In genomic region chr11:106154770-106155169, GRCm38 (mm10) we compare ENCODE assay signal across 11 mouse cellular contexts. TPM values are rescaled to one million over a fixed set of nuclear protein-coding genes. Genes with fewer than 3 reads are reported as not detected.
DNase-seq lines count a peak whose midpoint lies in the region; ATAC-seq and TF ChIP-seq lines count a peak whose summit lies in the region.
"Had no signal": no experiment of that assay in that cellular context is flagged by ENCODE, and none has a peak within 500 bp of the region (broad histone marks: within the 10 kb centered on the region; RNA-seq: fewer than 3 reads in every experiment).

No protein-coding gene starts in this region.

- no peak for TF ChIP-seq CTCF in layer of hippocampus, adult 2 months (conservative IDR thresholded peaks at IDR 0.05)

- DNase-seq in heart, postnatal 36 days = no peak
- no peak for DNase-seq in layer of hippocampus, adult 2 months (ENCODE audit: low spot score in 2 of 2)
- DNase-seq in layer of hippocampus, postnatal 25 days (ENCODE audit: extremely low spot score in 1 of 2, low spot score in 1 of 2) = no peak
- DNase-seq in kidney, postnatal 36 days = peak; percentile 58 to 59
- no peak for DNase-seq in urinary bladder, postnatal 36 days (ENCODE audit: low spot score in 2 of 2)
- DNase-seq: gastrocnemius, adult 2 months had no signal

- no peak overlapping the region for H3K4me2 ChIP-seq in heart, embryonic 11.5 days
- H3K4me2 ChIP-seq in midbrain, embryonic 13.5 days (replicated peaks) = no peak overlapping the region
- H3K4me2 ChIP-seq: lung, embryonic 15.5 days had no signal

- 55% methylated on average over 2 of the region's 2 CpGs for WGBS in heart, embryonic 11.5 days (ENCODE audit: insufficient replicate concordance)
- 71% methylated on average over 2 of the region's 2 CpGs for WGBS in midbrain, embryonic 13.5 days

- peaks cover 45% of the 10 kb centered on the region for H3K36me3 ChIP-seq in heart, embryonic 11.5 days (ENCODE audit: control insufficient read depth, insufficient read depth, low read length)
- H3K36me3 ChIP-seq in midbrain, embryonic 13.5 days = peaks cover 74% of the 10 kb centered on the region

- intact Hi-C loops in heart, postnatal 36 days (cut with DNase I) = no loop called here

- H3K27ac ChIP-seq in heart, embryonic 11.5 days (ENCODE audit: low read depth, low read length) = no peak overlapping the region
- H3K27ac ChIP-seq in layer of hippocampus, adult 2 months = peak overlapping the region; percentile 99
- peak overlapping the region; percentile 44; the same call in 1 of the 2 replicates for H3K27ac ChIP-seq in midbrain, embryonic 13.5 days
- H3K27ac ChIP-seq: gastrocnemius, adult 2 months; lung, embryonic 15.5 days had no signal

- no peak for ATAC-seq in heart, embryonic 11.5 days (replicated peaks; ENCODE audit: insufficient number of reproducible peaks, low FRiP score, low TSS enrichment)
- no peak for ATAC-seq in midbrain, embryonic 13.5 days

- peaks cover 15% of the 10 kb centered on the region for H3K4me1 ChIP-seq in heart, embryonic 11.5 days (ENCODE audit: control insufficient read depth, insufficient read depth, low read length)
- peaks cover 37% of the 10 kb centered on the region for H3K4me1 ChIP-seq in midbrain, embryonic 13.5 days (replicated peaks)

- no peak overlapping the region for H3K4me3 ChIP-seq in heart, embryonic 11.5 days (ENCODE audit: low read depth, low read length)
- H3K4me3 ChIP-seq in layer of hippocampus, adult 2 months = no peak overlapping the region
- H3K4me3 ChIP-seq in midbrain, embryonic 13.5 days (replicated peaks) = no peak overlapping the region
- H3K4me3 ChIP-seq: gastrocnemius, adult 2 months; lung, embryonic 15.5 days had no signal

- no peaks in the 10 kb centered on the region for H3K27me3 ChIP-seq in heart, embryonic 11.5 days (ENCODE audit: control insufficient read depth, insufficient read depth, low read length)
- no peaks in the 10 kb centered on the region for H3K27me3 ChIP-seq in midbrain, embryonic 13.5 days
- H3K27me3 ChIP-seq: lung, embryonic 15.5 days had no signal

- 0 out of 2 replicates have a peak overlapping the region, but pooled peaks have one; percentile 10 for H3K9ac ChIP-seq in heart, embryonic 11.5 days (ENCODE audit: low read depth, low read length)
- 0 out of 2 replicates have a peak overlapping the region, but pooled peaks have one; percentile 7 for H3K9ac ChIP-seq in midbrain, embryonic 13.5 days (replicated peaks)
- H3K9ac ChIP-seq: lung, embryonic 15.5 days had no signal

- H3K9me3 ChIP-seq in heart, embryonic 11.5 days (replicated peaks; ENCODE audit: control insufficient read depth, low read length) = no peaks in the 10 kb centered on the region
- H3K9me3 ChIP-seq in midbrain, embryonic 13.5 days = no peaks in the 10 kb centered on the region
- H3K9me3 ChIP-seq: lung, embryonic 15.5 days had no signal

RNA-seq across cellular contexts. Expression of gene Gm10840, which starts 5.9 kb away (rescaled TPM):
- polyA plus RNA-seq in heart, embryonic 11.5 days (2014; fragmentation: Nextera tagmentation; extraction: Ambion mirVana) = not detected in 2 replicates
- total RNA-seq in heart, postnatal 36 days (2021) = not detected
- total RNA-seq in layer of hippocampus, adult 2 months (2021) = not detected
- not detected for total RNA-seq in layer of hippocampus, postnatal 25 days (2021)
- polyA plus RNA-seq in midbrain, embryonic 13.5 days (2015; fragmentation: Nextera tagmentation; extraction: Ambion mirVana) = 1.7 TPM in 1 of 2 replicates, not detected in the other
- total RNA-seq: adrenal gland, postnatal 4 days; gastrocnemius, adult 2 months; heart, adult 8-10 months had no signal
- polyA plus RNA-seq: lung, embryonic 15.5 days had no signal

RNA-seq across cellular contexts. Expression of gene Limd2, which starts 5.9 kb away (rescaled TPM):
- 145 and 151 TPM in 2 replicates for polyA plus RNA-seq in heart, embryonic 11.5 days (2014; fragmentation: Nextera tagmentation; extraction: Ambion mirVana)
- total RNA-seq in heart, postnatal 36 days (2021) = 1 to 10 TPM; 4.2 to 4.8 TPM
- 100 to 1,000 TPM; 153 TPM for total RNA-seq in layer of hippocampus, adult 2 months (2021)
- total RNA-seq in layer of hippocampus, postnatal 25 days (2021) = 100 to 1,000 TPM; 149 to 156 TPM
- 211 TPM in 2 replicates for polyA plus RNA-seq in midbrain, embryonic 13.5 days (2015; fragmentation: Nextera tagmentation; extraction: Ambion mirVana)

RNA-seq across cellular contexts. Expression of gene Strada, which starts 47.2 kb away (rescaled TPM):
- polyA plus RNA-seq in heart, embryonic 11.5 days (2014; fragmentation: Nextera tagmentation; extraction: Ambion mirVana) = 22.4 and 26.6 TPM in 2 replicates
- total RNA-seq in heart, postnatal 36 days (2021) = 1 to 10 TPM; 7.2 to 8.2 TPM
- 10 to 100 TPM; 32.0 to 34.3 TPM for total RNA-seq in layer of hippocampus, adult 2 months (2021)
- total RNA-seq in layer of hippocampus, postnatal 25 days (2021) = 10 to 100 TPM; 27.1 to 33.4 TPM
- 33.8 and 36.9 TPM in 2 replicates for polyA plus RNA-seq in midbrain, embryonic 13.5 days (2015; fragmentation: Nextera tagmentation; extraction: Ambion mirVana)

Comparison
In these comparisons a context has a peak if more than half of its experiments do, and no peak if none do; other contexts are left out.
1. DNase-seq: peak in kidney, postnatal 36 days (2 of 2); none in heart, postnatal 36 days (0 of 2), layer of hippocampus, adult 2 months (0 of 2), layer of hippocampus, postnatal 25 days (0 of 2) and urinary bladder, postnatal 36 days (0 of 2).
2. RNA of gene Limd2, which starts 5.9 kb away (total RNA-seq): 149 to 156 TPM in layer of hippocampus, postnatal 25 days and 153 TPM in layer of hippocampus, adult 2 months; 4.2 to 4.8 TPM in heart, postnatal 36 days; every median in the first group is over 10 times any median in the second.